Mouse (Mus musculus) lung, postnatal 0 days (tissue): ENCODE data around the gene Phf14. TPM values are rescaled to one million over a fixed set of nuclear protein-coding genes. Genes with fewer than 3 reads are reported as not detected.

Source experiments
- ATAC-seq: fragments of 200-750 bp; cut with Nextera tagmentation; 2 replicates; pipeline ENCODE4 v1.8.0; 2017; ENCODE audit warnings: moderate library complexity
- DNase-seq: peaks from one replicate; pipeline ENCODE4 v3.0.0-alpha.2; 2016; ENCODE audit warnings: low spot score
- H3K27ac ChIP-seq: fragments of 300-500 bp; sonication (generic); 2 replicates; pipeline ENCODE4 v1.5.1; 2014; ENCODE audit warnings: antibody characterized with exemption, mild to moderate bottlenecking, low read length, mixed read lengths
- H3K27me3 ChIP-seq: fragments of 300-500 bp; sonication (generic); replicated peaks from 2 replicates; pipeline ENCODE4 v1.6.1; 2014; ENCODE audit warnings: low read length, mixed read lengths; ENCODE audit not compliant: insufficient read depth
- H3K36me3 ChIP-seq: fragments of 300-500 bp; sonication (generic); 2 replicates; pipeline ENCODE4 v1.6.1; 2014; ENCODE audit warnings: low read length, mixed read lengths; ENCODE audit not compliant: insufficient read depth
- H3K4me1 ChIP-seq: fragments of 300-500 bp; sonication (generic); 2 replicates; pipeline ENCODE4 v1.6.1; 2014; ENCODE audit warnings: antibody characterized with exemption, low read depth, low read length, mixed read lengths; ENCODE audit not compliant: insufficient read depth
- H3K4me2 ChIP-seq: fragments of 300-500 bp; sonication (generic); replicated peaks from 2 replicates; pipeline ENCODE4 v1.6.1; 2014; ENCODE audit warnings: low read depth, mild to moderate bottlenecking, low read length, moderate library complexity, mixed read lengths
- H3K4me3 ChIP-seq: fragments of 300-500 bp; sonication (generic); 2 replicates; pipeline ENCODE4 v1.5.1; 2014; ENCODE audit warnings: low read depth, low read length
- H3K9ac ChIP-seq: fragments of 300-500 bp; sonication (generic); replicated peaks from 2 replicates; pipeline ENCODE4 v1.6.1; 2014; ENCODE audit warnings: low read depth, mild to moderate bottlenecking
- H3K9me3 ChIP-seq: fragments of 300-500 bp; sonication (generic); 2 replicates; pipeline ENCODE4 v1.6.1; 2016; ENCODE audit warnings: low read length, mixed read lengths
- CTCF ChIP-seq: IDR thresholded peaks from 2 replicates; pipeline ENCODE4 v1.5.1; 2016; ENCODE audit warnings: antibody characterized with exemption, mild to moderate bottlenecking
- EP300 ChIP-seq: IDR thresholded peaks from 2 replicates; pipeline ENCODE4 v1.6.1; 2016; ENCODE audit warnings: antibody characterized with exemption, mild to moderate bottlenecking, control low read depth
- WGBS: fragments of 180-500 bp; shearing (Covaris S2); extraction: QIAGEN DNeasy Blood & Tissue Kit; methylation state at CpG from one replicate; pipeline ENCODE4 v1.1.7; 2014; 5-methylcytosine and 5-hydroxymethylcytosine counted together
- polyA plus RNA-seq: library from polyadenylated mRNA; unstranded; fragments of >200 nt; fragmentation: Nextera tagmentation; extraction: Ambion mirVana; gene quantifications from 2 replicates; pipeline ENCODE4 v1.2.1, GENCODE M21; 2015

Gene Phf14
- polyA plus RNA-seq, 1 experiment from 2014 or later = 50.0 TPM

GRCm38 (mm10) chr6:12084721-12085120 lies 177.1 kb downstream of the Phf14 start:
- no peak overlapping the region for H3K4me3 ChIP-seq
- H3K27me3 ChIP-seq = no peaks in the 10 kb centered on the region
- H3K27ac ChIP-seq = no peak overlapping the region
- ATAC-seq (no peak), DNase-seq (no peak)
- 81% methylated on average over 5 of the region's 5 CpGs for WGBS
- no peak for TF ChIP-seq EP300
- TF ChIP-seq CTCF = no peak
- H3K9ac ChIP-seq = no peak overlapping the region
- no peaks in the 10 kb centered on the region for H3K36me3 ChIP-seq
- no peaks in the 10 kb centered on the region for H3K4me1 ChIP-seq
- no peak overlapping the region for H3K4me2 ChIP-seq
- no peaks in the 10 kb centered on the region for H3K9me3 ChIP-seq

- Histone ChIP-seq H3K4me3 (no peak overlapping the region), H3K4me2 (no peak overlapping the region), H3K4me1 (no peaks in the 10 kb centered on the region), H3K27me3 (no peaks in the 10 kb centered on the region), H3K9me3 (no peaks in the 10 kb centered on the region), H3K9ac (no peak overlapping the region), H3K27ac (no peak overlapping the region), H3K36me3 (no peaks in the 10 kb centered on the region)
- DNase-seq (no peak), ATAC-seq (no peak)
- TF ChIP-seq CTCF (no peak), EP300 (no peak)
- 71% methylated on average over 3 of the region's 3 CpGs for WGBS
Measured at GRCm38 (mm10) chr6:12089439-12089992, 181.9 kb downstream of the Phf14 start.

- no peak overlapping the region for H3K4me2 ChIP-seq
- no peaks in the 10 kb centered on the region for H3K36me3 ChIP-seq
- no peak for TF ChIP-seq EP300
- no peak for TF ChIP-seq CTCF
- no peak overlapping the region for H3K27ac ChIP-seq
- H3K27me3 ChIP-seq = no peaks in the 10 kb centered on the region
- no peak overlapping the region for H3K9ac ChIP-seq
- H3K4me1 ChIP-seq = no peaks in the 10 kb centered on the region
- no peaks in the 10 kb centered on the region for H3K9me3 ChIP-seq
- DNase-seq = no peak
- no peak for ATAC-seq
- 43% methylated on average over 1 of the region's 1 CpGs for WGBS
- H3K4me3 ChIP-seq = no peak overlapping the region
Measured at GRCm38 (mm10) chr6:12095716-12096115, 188.1 kb downstream of the Phf14 start.

- Histone ChIP-seq H3K36me3 (no peaks in the 10 kb centered on the region), H3K27ac (no peak overlapping the region), H3K9ac (no peak overlapping the region), H3K27me3 (no peaks in the 10 kb centered on the region), H3K9me3 (no peaks in the 10 kb centered on the region), H3K4me3 (no peak overlapping the region), H3K4me2 (no peak overlapping the region), H3K4me1 (no peaks in the 10 kb centered on the region)
- TF ChIP-seq EP300 (no peak), CTCF (no peak)
- WGBS = 70% methylated on average over 4 of the region's 4 CpGs
- no peak for DNase-seq
- ATAC-seq = no peak
Measured at GRCm38 (mm10) chr6:12097125-12097524, 189.5 kb downstream of the Phf14 start.

- Histone ChIP-seq H3K27ac (no peak overlapping the region), H3K36me3 (no peaks in the 10 kb centered on the region), H3K9ac (no peak overlapping the region), H3K4me1 (no peaks in the 10 kb centered on the region), H3K27me3 (no peaks in the 10 kb centered on the region), H3K4me2 (no peak overlapping the region), H3K4me3 (no peak overlapping the region), H3K9me3 (no peaks in the 10 kb centered on the region)
- 0 out of 2 replicates have a peak, but pooled peaks have one; percentile 19 for TF ChIP-seq EP300
- TF ChIP-seq CTCF = no peak
- peak; percentile 74 for DNase-seq
- 40% methylated on average over 4 of the region's 4 CpGs for WGBS
- ATAC-seq = peak; percentile 52
Measured at GRCm38 (mm10) chr6:12105144-12105543, 197.5 kb downstream of the Phf14 start.

GRCm38 (mm10) chr6:12107326-12107725 lies 199.7 kb downstream of the Phf14 start:
- H3K36me3 ChIP-seq = no peaks in the 10 kb centered on the region
- H3K27ac ChIP-seq = no peak overlapping the region
- no peaks in the 10 kb centered on the region for H3K9me3 ChIP-seq
- 0 out of 2 replicates have a peak overlapping the region, but pooled peaks have one; percentile 14 for H3K4me2 ChIP-seq
- H3K9ac ChIP-seq = no peak overlapping the region
- DNase-seq (no peak), ATAC-seq (no peak)
- no peak overlapping the region for H3K4me3 ChIP-seq
- H3K27me3 ChIP-seq = no peaks in the 10 kb centered on the region
- TF ChIP-seq EP300 = no peak
- no peak for TF ChIP-seq CTCF
- WGBS = 56% methylated on average over 10 of the region's 10 CpGs
- no peaks in the 10 kb centered on the region for H3K4me1 ChIP-seq

GRCm38 (mm10) chr6:12107786-12108185 lies 200.2 kb downstream of the Phf14 start:
- H3K9ac ChIP-seq = no peak overlapping the region
- no peak overlapping the region for H3K27ac ChIP-seq
- no peak overlapping the region for H3K4me2 ChIP-seq
- no peaks in the 10 kb centered on the region for H3K4me1 ChIP-seq
- ATAC-seq (no peak), DNase-seq (no peak)
- no peak for TF ChIP-seq EP300
- no peak for TF ChIP-seq CTCF
- 26% methylated on average over 8 of the region's 8 CpGs for WGBS
- H3K4me3 ChIP-seq = no peak overlapping the region
- H3K27me3 ChIP-seq = no peaks in the 10 kb centered on the region
- H3K9me3 ChIP-seq = no peaks in the 10 kb centered on the region
- no peaks in the 10 kb centered on the region for H3K36me3 ChIP-seq
